Mouse (Mus musculus) hindbrain, postnatal 0 days (tissue): ENCODE measurements around the gene Apoc2. TPM values are rescaled to one million over a fixed set of nuclear protein-coding genes. Genes with fewer than 3 reads are reported as not detected.

ENCODE experiments used
- ATAC-seq: fragments of 200-750 bp; cut with Nextera tagmentation; 2 replicates; pipeline ENCODE4 v1.8.0; 2017; ENCODE audit warnings: mild to moderate bottlenecking, moderate TSS enrichment, moderate library complexity
- DNase-seq: peaks from one replicate; pipeline ENCODE4 v3.0.0-alpha.2; 2015; ENCODE audit warnings: low spot score
- H3K27ac ChIP-seq: fragments of 300-500 bp; sonication (generic); 2 replicates; pipeline ENCODE4 v1.5.1; 2014; ENCODE audit warnings: mild to moderate bottlenecking
- H3K27me3 ChIP-seq: fragments of 300-500 bp; sonication (generic); 2 replicates; pipeline ENCODE4 v1.6.1; 2014; ENCODE audit warnings: low read length, mixed read lengths; ENCODE audit not compliant: insufficient read depth
- H3K36me3 ChIP-seq: fragments of 300-500 bp; sonication (generic); 2 replicates; pipeline ENCODE4 v1.6.1; 2014; ENCODE audit warnings: low read length, mixed read lengths; ENCODE audit not compliant: insufficient read depth
- H3K4me1 ChIP-seq: fragments of 300-500 bp; sonication (generic); 2 replicates; pipeline ENCODE4 v1.6.1; 2014; ENCODE audit warnings: antibody characterized with exemption, low read length, mixed read lengths; ENCODE audit not compliant: insufficient read depth
- H3K4me2 ChIP-seq: fragments of 300-500 bp; sonication (generic); 2 replicates; pipeline ENCODE4 v1.6.1; 2014; ENCODE audit warnings: low read depth, mild to moderate bottlenecking, low read length, moderate library complexity, mixed read lengths
- H3K4me3 ChIP-seq: fragments of 300-500 bp; sonication (generic); 2 replicates; pipeline ENCODE4 v1.5.1; 2014; ENCODE audit warnings: low read length
- H3K9ac ChIP-seq: fragments of 300-500 bp; sonication (generic); replicated peaks from 2 replicates; pipeline ENCODE4 v1.6.1; 2014; ENCODE audit warnings: mild to moderate bottlenecking, low read length, moderate library complexity, mixed read lengths
- H3K9me3 ChIP-seq: fragments of 300-500 bp; sonication (generic); 2 replicates; pipeline ENCODE4 v1.6.1; 2016; ENCODE audit warnings: low read length, mixed read lengths
- CTCF ChIP-seq: IDR thresholded peaks from 2 replicates; pipeline ENCODE4 v1.5.1; 2016; ENCODE audit warnings: antibody characterized with exemption, control low read depth, low read depth
- WGBS: fragments of 180-500 bp; shearing (Covaris S2); extraction: QIAGEN DNeasy Blood & Tissue Kit; methylation state at CpG from one replicate; pipeline ENCODE4 v1.1.7; 2014; 5-methylcytosine and 5-hydroxymethylcytosine counted together
- polyA plus RNA-seq: library from polyadenylated mRNA; unstranded; fragments of >200 nt; fragmentation: Nextera tagmentation; extraction: Ambion mirVana; gene quantifications from 2 replicates; pipeline ENCODE4 v1.2.1, GENCODE M21; 2015
- total RNA-seq: library from RNA; depleted of rRNA; stranded (reverse); fragments of >200 nt; gene quantifications from 2 replicates; pipeline ENCODE4 v1.2.3, GENCODE M21; 2014

Apoc2 gene
- total and polyA plus RNA-seq, 2 experiments from 2014 or later = 0.38 TPM; not detected in 1

- Histone ChIP-seq H3K4me2 (no peak overlapping the region), H3K4me1 (peaks cover 9% of the 10 kb centered on the region), H3K4me3 (no peak overlapping the region), H3K36me3 (no peaks in the 10 kb centered on the region), H3K9ac (no peak overlapping the region), H3K9me3 (no peaks in the 10 kb centered on the region), H3K27ac (no peak overlapping the region; the same call in 1 of the 2 replicates), H3K27me3 (no peaks in the 10 kb centered on the region)
- ATAC-seq (no peak), DNase-seq (no peak)
- TF ChIP-seq CTCF = no peak
- WGBS = 89% methylated on average over 6 of the region's 6 CpGs
These were observed 18.1 kb upstream of the Apoc2 start for GRCm38 (mm10) chr7:19695881-19696280.

DNA sequence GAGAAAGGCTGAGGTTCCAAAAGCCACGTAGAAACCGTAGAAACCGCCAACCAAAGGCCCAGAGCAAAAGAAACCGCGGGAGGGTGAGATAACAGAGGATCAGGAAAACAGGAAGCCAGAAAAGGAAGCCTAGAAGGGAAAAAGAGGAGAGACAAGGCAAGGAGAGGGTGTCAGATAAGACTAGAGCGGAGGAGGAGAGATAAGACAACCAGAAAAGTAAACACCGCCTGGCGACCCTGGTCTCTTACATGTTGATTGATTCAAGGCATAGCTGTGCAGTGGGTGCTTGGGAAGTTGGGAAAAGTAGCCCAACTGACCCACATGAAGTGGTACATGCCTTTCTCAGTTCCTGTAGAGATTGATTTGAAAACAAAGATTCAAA is 17.5 kb upstream of the Apoc2 start:
- Histone ChIP-seq H3K4me1 (peaks cover 9% of the 10 kb centered on the region), H3K4me3 (no peak overlapping the region), H3K9me3 (no peaks in the 10 kb centered on the region), H3K36me3 (no peaks in the 10 kb centered on the region), H3K27ac (peak overlapping the region; percentile 66), H3K27me3 (no peaks in the 10 kb centered on the region), H3K9ac (no peak overlapping the region), H3K4me2 (no peak overlapping the region)
- TF ChIP-seq CTCF = no peak
- 54% methylated on average over 8 of the region's 8 CpGs for WGBS
- ATAC-seq (no peak), DNase-seq (no peak)

DNA sequence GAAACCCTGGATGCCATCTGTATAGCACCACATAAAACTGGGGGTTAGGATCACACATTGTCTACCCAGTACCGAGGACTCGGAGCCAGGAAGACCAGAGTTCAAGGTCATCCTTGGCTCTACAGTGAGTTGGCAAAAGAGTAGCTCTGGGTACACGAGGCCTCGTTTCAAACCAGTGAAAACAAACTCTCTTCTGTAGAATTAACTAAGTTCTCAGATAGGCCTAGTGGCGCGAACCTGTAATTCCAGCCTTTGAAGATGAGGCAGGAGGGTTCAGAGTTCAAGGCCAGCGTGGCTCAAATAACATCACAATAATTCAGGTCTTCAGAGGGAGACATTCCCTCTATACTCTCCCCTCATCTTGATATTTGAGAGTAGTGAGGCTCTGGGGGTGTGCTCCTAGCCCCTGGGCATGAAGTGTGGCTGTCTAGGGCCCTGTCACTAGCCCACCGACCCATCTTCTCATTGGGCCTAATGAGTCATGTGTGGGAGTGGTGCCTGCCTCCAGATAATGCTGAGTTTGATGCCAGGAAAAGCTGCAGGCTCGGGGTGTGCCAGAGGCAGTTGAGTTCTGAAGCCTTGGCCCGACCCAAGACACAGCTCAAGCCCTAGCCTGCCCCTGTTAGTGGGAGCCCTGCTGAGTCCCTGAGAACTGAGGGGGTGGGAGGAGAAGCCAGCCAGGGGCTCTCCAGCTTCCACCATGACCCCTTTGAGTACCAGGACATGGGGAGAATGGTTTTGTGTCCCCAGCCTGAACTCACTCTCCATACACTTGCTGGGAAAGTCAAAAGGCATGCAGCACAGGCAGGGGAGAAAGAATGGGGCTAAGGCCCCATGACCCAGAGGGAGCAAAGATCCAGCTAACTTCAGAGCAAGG is 16.8 kb upstream of the Apoc2 start:
- TF ChIP-seq CTCF = no peak
- H3K27me3 ChIP-seq = no peaks in the 10 kb centered on the region
- H3K4me3 ChIP-seq = no peak overlapping the region
- 80% methylated on average over 10 of the region's 10 CpGs for WGBS
- H3K36me3 ChIP-seq = no peaks in the 10 kb centered on the region
- H3K9me3 ChIP-seq = no peaks in the 10 kb centered on the region
- peak overlapping the region; percentile 66 for H3K27ac ChIP-seq
- peaks cover 9% of the 10 kb centered on the region for H3K4me1 ChIP-seq
- no peak overlapping the region for H3K4me2 ChIP-seq
- no peak for DNase-seq
- ATAC-seq = no peak
- H3K9ac ChIP-seq = no peak overlapping the region

DNA sequence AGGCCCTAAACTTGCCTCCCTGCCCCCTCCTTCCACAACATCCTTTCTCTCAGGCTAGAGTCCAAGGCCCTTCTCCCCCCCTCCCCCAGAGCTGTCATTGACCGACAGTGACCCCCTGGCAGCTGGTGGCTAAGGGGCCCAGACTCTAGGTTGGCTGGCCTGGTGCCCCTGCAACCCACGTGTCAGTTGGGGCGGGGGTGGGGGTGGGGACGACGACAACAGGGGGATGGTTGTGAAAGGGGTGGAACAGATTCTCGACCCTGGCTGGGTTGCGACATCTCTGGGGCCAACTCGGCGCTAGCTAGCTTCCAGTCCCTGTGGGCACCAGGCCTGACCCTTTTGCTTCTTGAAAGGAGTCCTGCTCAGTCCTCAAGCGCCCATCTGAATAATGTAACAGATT is 15.7 kb upstream of the Apoc2 start:
- DNase-seq (peak; percentile 86), ATAC-seq (peak; percentile 92)
- no peak for TF ChIP-seq CTCF
- H3K9me3 ChIP-seq = no peaks in the 10 kb centered on the region
- no peak overlapping the region for H3K4me2 ChIP-seq
- WGBS = 18% methylated on average over 10 of the region's 10 CpGs
- no peaks in the 10 kb centered on the region for H3K36me3 ChIP-seq
- H3K27me3 ChIP-seq = no peaks in the 10 kb centered on the region
- H3K27ac ChIP-seq = peak overlapping the region; percentile 76
- no peak overlapping the region for H3K9ac ChIP-seq
- H3K4me3 ChIP-seq = no peak overlapping the region
- no peaks in the 10 kb centered on the region for H3K4me1 ChIP-seq

- H3K27ac ChIP-seq = peak within 1 kb of the TSS; percentile 76
These were observed 14.4 kb upstream of the Apoc2 start, which contains the start of gene Apoc1 for GRCm38 (mm10) chr7:19691873-19692865. Apoc1 (minus strand) TSS chr7:19692660.

DNA sequence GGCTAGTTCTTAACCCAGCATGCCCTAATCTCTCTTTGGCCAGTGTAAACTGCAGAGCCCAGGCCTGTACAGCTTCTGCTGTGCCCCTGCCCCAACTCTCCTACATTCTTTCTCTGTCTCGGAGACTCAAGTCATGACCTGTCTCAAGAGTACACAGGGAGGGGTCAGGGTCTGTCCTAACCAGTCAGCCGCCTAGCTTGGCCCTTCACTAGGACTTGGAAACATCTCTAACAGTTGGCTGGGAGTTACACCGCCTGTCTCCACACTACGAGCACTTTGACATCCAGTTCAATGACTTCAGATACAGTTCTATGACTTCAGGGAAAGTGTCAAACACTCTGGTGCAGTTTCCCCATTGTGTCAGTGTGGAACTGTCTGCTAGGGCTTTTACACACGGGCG is 13.7 kb upstream of the Apoc2 start:
- 0 out of 2 replicates have a peak overlapping the region, but pooled peaks have one; percentile 32 for H3K27ac ChIP-seq
- H3K4me3 ChIP-seq = no peak overlapping the region
- H3K9ac ChIP-seq = no peak overlapping the region
- H3K27me3 ChIP-seq = no peaks in the 10 kb centered on the region
- ATAC-seq (no peak), DNase-seq (no peak)
- H3K4me1 ChIP-seq = no peaks in the 10 kb centered on the region
- 77% methylated on average over 6 of the region's 6 CpGs for WGBS
- no peaks in the 10 kb centered on the region for H3K36me3 ChIP-seq
- no peak overlapping the region for H3K4me2 ChIP-seq
- no peaks in the 10 kb centered on the region for H3K9me3 ChIP-seq
- TF ChIP-seq CTCF = no peak

More at GRCm38 (mm10) chr7:19691873-19692865, 14.4 kb upstream of the Apoc2 start, which contains the start of gene Apoc1:
- 50% methylated on average over 28 of the region's 28 CpGs for WGBS
- H3K9ac ChIP-seq = no peak within 1 kb of the TSS; the same call in 1 of the 2 replicates
- no peaks in the 10 kb centered on the region for H3K27me3 ChIP-seq
- DNase-seq = no peak
- H3K4me1 ChIP-seq = no peaks in the 10 kb centered on the region
- H3K4me3 ChIP-seq = no peak within 1 kb of the TSS
- no peaks in the 10 kb centered on the region for H3K36me3 ChIP-seq
- no peak within 1 kb of the TSS for H3K4me2 ChIP-seq
- ATAC-seq = no peak
- H3K9me3 ChIP-seq = no peaks in the 10 kb centered on the region
- no peak for TF ChIP-seq CTCF
